Mouse (Mus musculus) ovary, adult 18-20 months (tissue): ENCODE data around the gene Gm20388.

ENCODE experiments used
- DNase-seq: peaks from one replicate; pipeline ENCODE4 v3.0.0; 2022; ENCODE audit warnings: low spot score, mixed read lengths

The Gm20388 gene

GRCm38 (mm10) chr8:122676621-122677480 is 2766.2 kb downstream of the Gm20388 start:
- no peak for DNase-seq

GRCm38 (mm10) chr8:122677481-122678021 is 2766.9 kb downstream of the Gm20388 start:
- no peak for DNase-seq

GRCm38 (mm10) chr8:122678061-122678895 is 2767.6 kb downstream of the Gm20388 start:
- no peak for DNase-seq

GRCm38 (mm10) chr8:122678896-122679210 is 2768.2 kb downstream of the Gm20388 start:
- DNase-seq = no peak

- DNase-seq = no peak
Observed at GRCm38 (mm10) chr8:122679325-122679920, 2768.8 kb downstream of the Gm20388 start.

- DNase-seq = no peak
Observed at GRCm38 (mm10) chr8:122680171-122680570, 2769.5 kb downstream of the Gm20388 start.

- no peak for DNase-seq
Observed at GRCm38 (mm10) chr8:122682820-122683219, 2772.2 kb downstream of the Gm20388 start.

- no peak for DNase-seq
Observed at GRCm38 (mm10) chr8:122685097-122685861, 2774.6 kb downstream of the Gm20388 start.

- DNase-seq = no peak
Observed at GRCm38 (mm10) chr8:122686879-122687278, 2776.2 kb downstream of the Gm20388 start.

GRCm38 (mm10) chr8:122689315-122689714 is 2778.7 kb downstream of the Gm20388 start:
- DNase-seq = no peak

- DNase-seq = no peak
Observed at GRCm38 (mm10) chr8:122691018-122691417, 2780.4 kb downstream of the Gm20388 start.

GRCm38 (mm10) chr8:122692152-122692551 is 2781.5 kb downstream of the Gm20388 start:
- DNase-seq = no peak

- no peak for DNase-seq
Observed at GRCm38 (mm10) chr8:122695438-122696042, 2784.9 kb downstream of the Gm20388 start.

- no peak for DNase-seq
Observed at GRCm38 (mm10) chr8:122697181-122697581, 2786.5 kb downstream of the Gm20388 start.

- no peak for DNase-seq
Observed at GRCm38 (mm10) chr8:122697586-122697985, 2786.9 kb downstream of the Gm20388 start.

GRCm38 (mm10) chr8:122698254-122698768 is 2787.7 kb downstream of the Gm20388 start:
- no peak for DNase-seq

GRCm38 (mm10) chr8:122699005-122699492 is 2788.4 kb downstream of the Gm20388 start, which contains the start of gene Cbfa2t3:
Gene Cbfa2t3, minus strand, starts transcription at chr8:122699109.
- DNase-seq = no peak

- no peak for DNase-seq
Observed at GRCm38 (mm10) chr8:122700628-122701027, 2790.0 kb downstream of the Gm20388 start.

GRCm38 (mm10) chr8:122701441-122702185 is 2791.0 kb downstream of the Gm20388 start:
- DNase-seq = no peak
